Mouse (Mus musculus) heart, postnatal 10 days (tissue): ENCODE data around the gene Mrps10. TPM values are rescaled to one million over a fixed set of nuclear protein-coding genes. Genes with fewer than 3 reads are reported as not detected.
A peak's percentile ranks its signal among the peaks of the same experiment; 100 is the strongest.

Source experiments
- DNase-seq, 2 experiments: peaks; one replicate each; pipeline ENCODE4 v3.0.0; 2021
- intact Hi-C: fragments of 180-260 bp; cut with DNase I; formaldehyde crosslinking; loops from one replicate; pipeline ENCODE4 v1.15.1; 2025
- total RNA-seq, 2 experiments: library from RNA; stranded (reverse); gene quantifications; 2 replicates each; pipeline ENCODE4 v1.2.3; 2021

Mrps10 gene
- total RNA-seq, 2 experiments from 2014 or later = 26.8 to 28.3 TPM

DNA sequence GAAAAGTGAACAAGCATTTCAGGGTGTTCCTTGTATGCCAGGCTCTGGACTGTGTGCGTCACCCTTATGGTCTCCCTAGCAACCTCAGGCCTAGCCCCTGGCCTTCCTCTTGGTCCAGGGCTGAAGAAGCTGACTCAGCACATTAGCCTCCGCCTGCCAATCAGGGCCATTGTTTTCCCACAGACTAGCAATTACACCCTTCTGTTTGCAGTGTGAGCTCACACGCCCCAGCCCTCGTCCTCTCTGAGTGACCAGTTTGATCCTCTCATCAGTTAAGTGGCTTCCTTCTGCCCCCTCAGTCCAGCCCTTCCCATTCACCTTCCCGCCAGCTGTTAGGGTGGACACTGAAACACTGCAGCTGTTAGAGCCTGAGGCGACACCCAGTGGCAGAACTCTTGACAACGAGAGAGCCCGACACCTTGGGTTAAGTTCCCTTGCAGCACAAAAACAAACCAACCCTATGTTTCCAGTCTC lies 60.2 kb downstream of the Mrps10 start:
- DNase-seq = peak; percentile 64 to 71
- intact Hi-C loops = loop anchor here (2.0 kb wide), 1 partner anchor 20 kb away; no protein-coding TSS in a partner anchor

- intact Hi-C loops = no loop called here
- DNase-seq = no peak
These were observed 62.1 kb downstream of the Mrps10 start for GRCm38 (mm10) chr17:47430815-47431214.

Other genes starting within 250 kb of the Mrps10 start
- under 1 TPM in 1 of 2 experiments, not detected in 1; 0.30 TPM for gene Guca1b, start 16.5 kb downstream of the Mrps10 start, total RNA-seq
- gene Guca1a, start 31.7 kb downstream of the Mrps10 start, total RNA-seq = under 1 TPM; 0.52 to 0.81 TPM
- 1 to 10 TPM; 1.5 to 2.0 TPM for gene AI661453, start 67.7 kb downstream of the Mrps10 start, total RNA-seq
- gene 1700001C19Rik, start 68.5 kb downstream of the Mrps10 start, total RNA-seq = not detected
- 10 to 100 TPM; 14.0 to 15.5 TPM for gene Taf8, start 133.4 kb downstream of the Mrps10 start, total RNA-seq
- gene Ccnd3, start 136.2 kb downstream of the Mrps10 start, total RNA-seq = 100 to 1,000 TPM; 119 to 132 TPM
- 10 to 100 TPM; 17.2 to 19.0 TPM for gene Bysl, start 242.6 kb downstream of the Mrps10 start, total RNA-seq
- 10 to 100 TPM; 21.9 to 23.0 TPM for gene Med20, start 242.7 kb downstream of the Mrps10 start, total RNA-seq
- 1 to 10 TPM; 3.0 to 3.5 TPM for gene Gm20517, start 242.7 kb downstream of the Mrps10 start, total RNA-seq